Mouse (Mus musculus) cerebellum, adult 9-11 months (tissue): Measurements from ENCODE around the gene Ifna12.
"Not testable (repeated sequence)": the region's sequence is repeated elsewhere in the genome, so short reads cannot be mapped to it uniquely, and the experiment has no call there.

Experiments used
- DNase-seq: peaks from one replicate; pipeline ENCODE4 v3.0.0; 2022

Ifna12 gene

DNA sequence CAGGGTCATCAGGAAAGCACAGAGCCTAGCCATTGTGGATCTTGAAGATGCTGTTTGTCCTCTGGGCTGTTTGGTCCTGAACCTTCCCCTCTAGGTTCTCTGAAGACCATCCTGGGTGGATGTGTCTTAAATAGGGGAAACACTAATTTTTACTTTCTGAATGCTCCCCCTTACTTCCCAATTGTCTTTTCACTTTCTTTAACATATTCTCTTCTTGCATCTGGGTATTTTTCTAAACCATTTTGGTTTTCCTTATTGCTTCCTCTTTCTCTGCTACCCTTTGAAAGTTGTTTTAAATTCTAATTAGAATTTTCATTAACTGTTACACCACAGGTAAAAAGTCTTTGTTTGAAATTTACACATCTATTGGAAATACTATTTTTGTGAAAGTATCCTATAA lies at the start of gene Ifna12:
Gene Ifna12 (minus strand): TSS at position 101 of the 400 bp plus-strand sequence.
- DNase-seq, result no peak

DNA sequence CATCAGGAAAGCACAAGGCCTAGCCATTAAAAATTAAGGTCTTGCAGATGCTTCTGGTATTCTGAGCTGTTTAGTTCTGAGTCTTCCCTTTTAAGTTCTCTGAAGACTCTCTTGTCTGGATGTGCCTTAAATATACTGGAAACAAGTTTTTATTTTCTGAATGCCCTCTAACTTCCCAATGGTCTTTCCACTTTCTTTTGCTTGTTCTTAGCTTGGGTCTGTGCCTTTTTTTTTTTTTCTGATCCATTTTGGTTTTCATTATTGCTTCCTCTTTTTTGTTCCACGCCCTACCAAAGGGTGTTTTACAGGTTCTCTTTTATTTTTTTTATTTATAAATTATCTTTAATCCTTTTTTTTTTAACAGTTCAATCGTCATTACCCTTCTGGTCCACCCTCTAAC lies 41.2 kb upstream of the Ifna12 start, which contains the start of gene Ifna13:
Gene Ifna13 (minus strand): TSS at position 101 of the 400 bp plus-strand sequence.
- no peak for DNase-seq

DNA sequence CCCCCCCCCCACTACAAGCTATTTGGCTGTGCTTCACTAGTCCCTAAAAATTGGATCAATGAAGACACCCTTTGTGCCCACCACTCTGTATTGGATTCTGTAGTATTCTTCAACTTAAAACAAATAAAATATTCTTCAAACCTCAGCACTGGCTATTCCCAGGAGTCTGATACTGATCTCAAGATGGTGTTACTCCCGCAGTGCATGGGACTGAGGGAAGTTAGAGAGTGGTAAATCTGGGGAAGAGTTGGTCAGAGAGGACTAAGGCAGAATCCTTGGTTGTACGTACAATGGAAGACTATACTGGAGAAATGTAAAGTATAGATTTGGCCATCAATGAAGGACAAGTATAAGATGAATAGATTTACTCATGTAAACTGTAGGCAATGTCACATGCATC lies 39.4 kb upstream of the Ifna12 start:
- DNase-seq, result no peak

DNA sequence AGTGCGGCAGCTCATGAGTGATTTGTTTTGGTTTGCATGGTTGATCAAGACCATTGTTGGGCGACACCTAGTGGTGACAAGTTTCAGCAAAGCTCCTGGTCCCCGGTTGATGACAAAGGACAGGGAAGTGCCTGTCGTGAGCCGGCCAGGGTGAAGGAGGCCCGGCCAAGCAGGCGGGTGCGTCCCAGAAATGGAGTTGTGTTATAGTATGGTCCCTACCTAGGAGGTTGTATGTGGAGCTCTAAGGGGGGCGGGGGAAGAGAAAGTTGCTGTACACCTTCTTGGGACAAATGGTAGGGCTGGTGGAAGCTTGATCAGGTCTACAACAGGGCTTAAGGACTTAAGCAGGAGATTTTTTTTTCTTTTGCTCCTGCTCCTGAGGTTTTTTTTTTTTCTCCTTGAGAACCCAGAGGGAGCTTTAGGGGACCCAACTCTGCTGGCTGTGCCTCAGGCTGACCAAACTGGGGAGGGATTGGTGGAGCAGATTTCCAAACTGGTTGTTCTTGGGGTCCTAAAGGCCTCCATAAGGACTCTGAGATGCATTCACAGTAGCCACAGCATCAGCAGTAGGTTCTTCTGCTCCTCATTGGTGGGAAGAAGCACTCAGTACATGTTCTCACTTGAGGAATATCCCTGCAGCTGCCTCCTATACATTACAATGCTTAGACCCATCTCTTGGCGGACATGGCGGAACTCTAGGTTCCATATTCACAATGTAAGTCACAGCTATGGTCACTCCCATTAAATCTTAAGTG lies 38.1 kb upstream of the Ifna12 start:
- DNase-seq, result peak; percentile 82

DNA sequence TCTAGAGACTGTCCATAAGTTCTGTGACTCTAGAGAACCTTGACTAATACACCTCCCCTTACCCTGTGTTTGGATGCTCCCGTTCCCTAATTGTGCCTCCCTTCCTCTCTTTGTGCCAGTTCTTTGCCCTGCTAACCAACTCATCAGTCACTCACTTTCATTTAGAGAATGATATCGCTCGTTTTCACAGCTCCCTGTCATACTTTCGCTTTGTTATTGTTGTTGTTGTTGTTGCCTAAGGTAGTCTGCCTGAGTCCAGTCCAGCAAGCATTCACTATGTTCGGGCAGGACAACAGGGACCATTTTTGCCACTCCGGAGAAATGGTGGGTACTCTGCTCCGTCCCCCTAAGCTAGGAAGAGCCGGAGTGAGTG lies 37.5 kb upstream of the Ifna12 start:
- DNase-seq, result no peak

DNA sequence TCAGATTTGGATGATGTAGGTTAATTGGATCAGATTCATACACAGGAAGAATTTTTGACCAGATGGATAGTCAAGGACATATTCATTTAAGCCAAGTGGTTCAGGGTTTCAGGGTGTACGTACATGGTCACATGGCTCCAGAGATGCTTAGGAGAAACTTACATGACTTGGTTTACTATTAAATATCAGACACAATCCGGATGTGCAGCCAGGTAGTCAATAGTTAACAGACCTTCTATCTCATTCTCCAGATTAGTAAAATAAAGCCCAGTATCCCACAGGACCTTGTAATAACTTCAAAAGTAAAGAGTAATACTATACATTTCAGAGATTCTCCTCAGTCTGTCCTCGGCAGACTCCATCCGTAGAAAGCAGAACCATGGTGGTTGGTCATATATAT lies 31.1 kb upstream of the Ifna12 start, which contains the start of gene C87499:
Gene C87499 (minus strand): TSS at position 101 of the 400 bp plus-strand sequence.
- DNase-seq, result no peak

DNA sequence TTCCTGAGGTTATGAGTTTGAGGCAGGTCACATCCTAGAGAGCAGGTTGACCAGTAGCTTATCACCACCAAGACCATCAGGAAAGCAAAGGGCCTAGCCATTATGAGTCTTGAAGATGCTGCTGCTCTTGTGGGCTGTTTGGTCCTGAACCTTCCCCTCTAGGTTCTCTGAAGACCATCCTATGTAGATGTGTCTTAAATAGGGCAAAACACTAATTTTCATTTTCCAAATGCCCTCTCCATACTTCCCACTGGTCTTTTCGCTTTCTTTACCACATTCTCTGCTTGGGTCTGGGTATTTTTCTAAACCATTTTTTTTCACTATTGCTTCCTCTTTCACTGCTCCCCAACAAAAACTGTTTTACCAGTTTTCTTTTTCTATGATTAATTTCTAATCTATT lies 10.9 kb downstream of the Ifna12 start, which contains the start of gene Ifna9:
Gene Ifna9 (minus strand): TSS at position 101 of the 400 bp plus-strand sequence.
- DNase-seq, result no peak

DNA sequence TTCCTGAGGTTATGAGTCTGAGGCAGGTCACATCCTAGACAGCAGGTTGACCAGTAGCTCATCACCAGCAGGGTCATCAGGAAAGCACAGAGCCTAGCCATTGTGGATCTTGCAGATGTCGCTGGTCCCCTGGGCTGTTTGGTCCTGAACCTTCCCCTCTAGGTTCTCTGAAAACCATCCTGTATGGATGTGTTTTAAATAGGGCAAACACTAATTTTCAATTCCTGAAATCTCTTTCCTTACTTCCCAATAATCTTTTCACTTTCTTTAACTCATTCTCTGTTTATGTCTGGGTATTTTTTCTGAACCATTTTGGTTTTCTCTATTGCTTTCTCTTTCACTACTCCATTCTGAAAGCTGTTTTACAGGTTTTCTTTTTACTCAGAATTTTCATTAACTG lies 31.5 kb downstream of the Ifna12 start, which contains the start of gene Ifna14:
Gene Ifna14 (minus strand): TSS at position 101 of the 400 bp plus-strand sequence.
- DNase-seq, result no peak

DNA sequence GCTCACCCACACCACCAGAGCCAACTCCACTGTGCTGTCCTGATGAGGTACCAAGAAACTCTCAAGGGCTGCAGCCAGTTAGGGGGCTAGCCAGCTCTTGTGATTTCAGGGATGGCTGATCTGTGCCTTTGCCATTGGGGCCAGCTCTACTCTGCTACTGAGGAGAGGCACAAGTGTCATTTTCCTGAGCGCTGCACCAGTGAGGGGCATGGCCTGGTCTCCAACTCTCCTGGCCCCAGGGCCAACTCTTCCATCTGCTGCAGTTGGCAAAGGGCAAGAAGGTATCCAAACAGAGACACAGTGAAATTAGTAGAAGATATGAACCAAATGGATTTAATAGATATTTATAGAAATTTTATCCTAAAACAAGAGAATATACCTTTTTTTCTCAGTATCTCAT lies 41.4 kb downstream of the Ifna12 start:
- DNase-seq, result peak; percentile 78

DNA sequence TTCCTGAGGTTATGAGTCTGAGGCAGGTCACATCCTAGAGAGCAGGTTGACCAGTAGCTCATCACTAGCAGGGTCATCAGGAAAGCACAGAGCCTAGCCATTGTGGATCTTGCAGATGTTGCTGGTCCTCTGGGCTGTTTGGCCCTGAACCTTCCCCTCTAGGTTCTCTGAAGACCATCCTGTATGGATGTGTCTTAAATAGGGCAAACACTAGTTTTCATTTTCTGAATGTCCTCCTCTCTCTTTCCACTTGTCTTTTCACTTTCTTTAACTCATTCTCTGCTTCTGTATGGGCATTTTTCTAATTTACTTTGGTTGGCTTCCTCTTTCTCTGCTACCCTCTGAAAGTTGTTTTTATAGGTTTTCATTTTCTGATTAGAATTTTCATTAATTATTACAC lies 45.0 kb downstream of the Ifna12 start, which contains the start of gene Ifna15:
Gene Ifna15 (minus strand): TSS at position 101 of the 400 bp plus-strand sequence.
- not testable (repeated sequence) for DNase-seq
